Mouse (Mus musculus) lung, embryonic 14.5 days (tissue): ENCODE data around the gene Psmd6. TPM values are rescaled to one million over a fixed set of nuclear protein-coding genes. Genes with fewer than 3 reads are reported as not detected.

ENCODE experiments used
- ATAC-seq: fragments of 200-750 bp; cut with Nextera tagmentation; 2 replicates; pipeline ENCODE4 v1.8.0; 2017; ENCODE audit warnings: mild to moderate bottlenecking, moderate TSS enrichment, moderate library complexity; ENCODE audit not compliant: insufficient read depth
- DNase-seq: peaks from one replicate; pipeline ENCODE4 v3.0.0-alpha.2; 2015
- H3K27ac ChIP-seq: fragments of 300-500 bp; sonication (generic); 2 replicates; pipeline ENCODE4 v1.5.1; 2014; ENCODE audit warnings: low read depth, mild to moderate bottlenecking, moderate library complexity
- H3K27me3 ChIP-seq: fragments of 300-500 bp; sonication (generic); 2 replicates; pipeline ENCODE4 v1.6.1; 2014; ENCODE audit warnings: low read length, control low read depth; ENCODE audit not compliant: insufficient read depth
- H3K36me3 ChIP-seq: fragments of 300-500 bp; sonication (generic); 2 replicates; pipeline ENCODE4 v1.6.1; 2014; ENCODE audit warnings: control low read depth; ENCODE audit not compliant: insufficient read depth
- H3K4me1 ChIP-seq: fragments of 300-500 bp; sonication (generic); 2 replicates; pipeline ENCODE4 v1.6.1; 2014; ENCODE audit warnings: antibody characterized with exemption, control low read depth; ENCODE audit not compliant: insufficient read depth
- H3K4me2 ChIP-seq: fragments of 300-500 bp; sonication (generic); 2 replicates; pipeline ENCODE4 v1.6.1; 2014; ENCODE audit warnings: mild to moderate bottlenecking
- H3K4me3 ChIP-seq: fragments of 300-500 bp; sonication (generic); 2 replicates; pipeline ENCODE4 v1.5.1; 2014; ENCODE audit warnings: low read depth, low read length
- H3K9ac ChIP-seq: fragments of 300-500 bp; sonication (generic); 2 replicates; pipeline ENCODE4 v1.6.1; 2014
- H3K9me3 ChIP-seq: fragments of 300-500 bp; sonication (generic); 2 replicates; pipeline ENCODE4 v1.6.1; 2016; ENCODE audit warnings: low read depth, low read length, control low read depth
- CTCF ChIP-seq: IDR thresholded peaks from 2 replicates; pipeline ENCODE4 v1.5.1; 2016; ENCODE audit warnings: antibody characterized with exemption, low read depth
- WGBS: fragments of 180-500 bp; shearing (Covaris S2); extraction: QIAGEN DNeasy Blood & Tissue Kit; methylation state at CpG from one replicate; pipeline ENCODE4 v1.1.7; 2014; 5-methylcytosine and 5-hydroxymethylcytosine counted together
- polyA plus RNA-seq: library from polyadenylated mRNA; unstranded; fragments of >200 nt; fragmentation: Nextera tagmentation; extraction: Ambion mirVana; gene quantifications from 2 replicates; pipeline ENCODE4 v1.2.1, GENCODE M21; 2014

The Psmd6 gene
- polyA plus RNA-seq, 1 experiment from 2014 or later: 245 TPM

GRCm38 (mm10) chr14:14071456-14071855 is 49.3 kb downstream of the Psmd6 start:
- no peak for TF ChIP-seq CTCF
- Histone ChIP-seq H3K9me3 (no peaks in the 10 kb centered on the region), H3K27me3 (no peaks in the 10 kb centered on the region), H3K27ac (no peak overlapping the region), H3K4me2 (no peak overlapping the region), H3K9ac (no peak overlapping the region), H3K4me1 (peaks cover 8% of the 10 kb centered on the region), H3K36me3 (peaks cover 5% of the 10 kb centered on the region; the same call in 1 of the 2 replicates), H3K4me3 (no peak overlapping the region)
- WGBS: 33% methylated on average over 4 of the region's 4 CpGs
- peak; percentile 27 for DNase-seq
- ATAC-seq: peak; percentile 38; the same call in 1 of the 2 replicates

GRCm38 (mm10) chr14:14070541-14071315 is 50.1 kb downstream of the Psmd6 start:
- peak overlapping the region; percentile 18; the same call in 1 of the 2 replicates for H3K27ac ChIP-seq
- TF ChIP-seq CTCF: no peak
- H3K4me2 ChIP-seq: no peak overlapping the region
- DNase-seq (no peak), ATAC-seq (no peak)
- peaks cover 5% of the 10 kb centered on the region; the same call in 1 of the 2 replicates for H3K36me3 ChIP-seq
- no peak overlapping the region for H3K9ac ChIP-seq
- peaks cover 8% of the 10 kb centered on the region for H3K4me1 ChIP-seq
- WGBS: 43% methylated on average over 6 of the region's 6 CpGs
- no peak overlapping the region for H3K4me3 ChIP-seq
- no peaks in the 10 kb centered on the region for H3K9me3 ChIP-seq
- no peaks in the 10 kb centered on the region for H3K27me3 ChIP-seq

GRCm38 (mm10) chr14:14068553-14068952 is 52.2 kb downstream of the Psmd6 start:
- no peak overlapping the region for H3K4me2 ChIP-seq
- 33% methylated on average over 3 of the region's 3 CpGs for WGBS
- no peak for TF ChIP-seq CTCF
- H3K36me3 ChIP-seq: peaks cover 5% of the 10 kb centered on the region; the same call in 1 of the 2 replicates
- H3K4me1 ChIP-seq: peaks cover 8% of the 10 kb centered on the region
- no peaks in the 10 kb centered on the region for H3K9me3 ChIP-seq
- DNase-seq: no peak
- H3K4me3 ChIP-seq: no peak overlapping the region
- no peaks in the 10 kb centered on the region for H3K27me3 ChIP-seq
- no peak overlapping the region for H3K9ac ChIP-seq
- H3K27ac ChIP-seq: peak overlapping the region; percentile 77
- no peak for ATAC-seq

GRCm38 (mm10) chr14:14067648-14068472 is 52.9 kb downstream of the Psmd6 start:
- Histone ChIP-seq H3K4me2 (peak overlapping the region; percentile 53), H3K4me1 (peaks cover 8% of the 10 kb centered on the region), H3K9me3 (no peaks in the 10 kb centered on the region), H3K27me3 (no peaks in the 10 kb centered on the region), H3K27ac (peak overlapping the region; percentile 77), H3K4me3 (no peak overlapping the region), H3K36me3 (peaks cover 5% of the 10 kb centered on the region; the same call in 1 of the 2 replicates), H3K9ac (no peak overlapping the region; the same call in 1 of the 2 replicates)
- TF ChIP-seq CTCF: no peak
- DNase-seq: peak; percentile 65
- peak; percentile 45 for ATAC-seq
- 9% methylated on average over 10 of the region's 10 CpGs for WGBS

GRCm38 (mm10) chr14:14066241-14066640 is 54.5 kb downstream of the Psmd6 start:
- peaks cover 8% of the 10 kb centered on the region for H3K4me1 ChIP-seq
- no peak overlapping the region for H3K4me2 ChIP-seq
- no peak overlapping the region for H3K9ac ChIP-seq
- no peak for TF ChIP-seq CTCF
- ATAC-seq (no peak), DNase-seq (no peak)
- H3K27ac ChIP-seq: no peak overlapping the region
- H3K4me3 ChIP-seq: no peak overlapping the region
- WGBS: 71% methylated on average over 6 of the region's 6 CpGs
- H3K36me3 ChIP-seq: peaks cover 5% of the 10 kb centered on the region; the same call in 1 of the 2 replicates
- no peaks in the 10 kb centered on the region for H3K9me3 ChIP-seq
- no peaks in the 10 kb centered on the region for H3K27me3 ChIP-seq

GRCm38 (mm10) chr14:14065142-14065498 is 55.7 kb downstream of the Psmd6 start:
- ATAC-seq (peak; percentile 45; the same call in 1 of the 2 replicates), DNase-seq (peak; percentile 8)
- Histone ChIP-seq H3K9me3 (no peaks in the 10 kb centered on the region), H3K4me1 (peaks cover 8% of the 10 kb centered on the region; the same call in 1 of the 2 replicates), H3K4me3 (no peak overlapping the region), H3K36me3 (no peaks in the 10 kb centered on the region), H3K27ac (peak overlapping the region; percentile 54; the same call in 1 of the 2 replicates), H3K4me2 (no peak overlapping the region), H3K9ac (no peak overlapping the region), H3K27me3 (no peaks in the 10 kb centered on the region)
- no peak for TF ChIP-seq CTCF
- WGBS: 53% methylated on average over 4 of the region's 4 CpGs
